Mouse (Mus musculus) stomach, embryonic 14.5 days (tissue): ENCODE results near the gene Bmf. TPM values are rescaled to one million over a fixed set of nuclear protein-coding genes. Genes with fewer than 3 reads are reported as not detected.

Experiments
- ATAC-seq: fragments of 200-750 bp; cut with Nextera tagmentation; 2 replicates; pipeline ENCODE4 v1.8.0; 2017; ENCODE audit warnings: low read depth, moderate TSS enrichment; ENCODE audit not compliant: insufficient number of reproducible peaks, insufficient read depth, low FRiP score
- H3K27ac ChIP-seq: fragments of 300-500 bp; sonication (generic); 2 replicates; pipeline ENCODE4 v1.5.1; 2014; ENCODE audit warnings: mild to moderate bottlenecking, low read length, moderate library complexity, mixed read lengths
- H3K27me3 ChIP-seq: fragments of 300-500 bp; sonication (generic); 2 replicates; pipeline ENCODE4 v1.6.1; 2014; ENCODE audit warnings: low read length, control low read depth, mixed read lengths; ENCODE audit not compliant: control insufficient read depth, insufficient read depth
- H3K36me3 ChIP-seq: fragments of 300-500 bp; sonication (generic); 2 replicates; pipeline ENCODE4 v1.6.1; 2014; ENCODE audit warnings: mild to moderate bottlenecking, control low read depth, low read length, moderate library complexity, mixed read lengths; ENCODE audit not compliant: control insufficient read depth, insufficient read depth
- H3K4me1 ChIP-seq: fragments of 300-500 bp; sonication (generic); 2 replicates; pipeline ENCODE4 v1.6.1; 2014; ENCODE audit warnings: low read length, control low read depth, mixed read lengths; ENCODE audit not compliant: control insufficient read depth, insufficient read depth
- H3K4me2 ChIP-seq: fragments of 300-500 bp; sonication (generic); replicated peaks from 2 replicates; pipeline ENCODE4 v1.6.1; 2014; ENCODE audit warnings: low read depth, low read length, control low read depth
- H3K4me3 ChIP-seq: fragments of 300-500 bp; sonication (generic); 2 replicates; pipeline ENCODE4 v1.5.1; 2014; ENCODE audit warnings: low read depth, low read length, control low read depth
- H3K9ac ChIP-seq: fragments of 300-500 bp; sonication (generic); replicated peaks from 2 replicates; pipeline ENCODE4 v1.6.1; 2014; ENCODE audit warnings: low read depth, mild to moderate bottlenecking, control low read depth, low read length, moderate library complexity, mixed read lengths
- H3K9me3 ChIP-seq: fragments of 300-500 bp; sonication (generic); 2 replicates; pipeline ENCODE4 v1.6.1; 2016; ENCODE audit warnings: low read depth, low read length, control low read depth; ENCODE audit not compliant: control insufficient read depth
- WGBS: fragments of 180-500 bp; shearing (Covaris S2); extraction: QIAGEN DNeasy Blood & Tissue Kit; methylation state at CpG from one replicate; pipeline ENCODE4 v1.1.7; 2014; 5-methylcytosine and 5-hydroxymethylcytosine counted together
- polyA plus RNA-seq: library from polyadenylated mRNA; unstranded; fragments of >200 nt; fragmentation: Nextera tagmentation; extraction: Ambion mirVana; gene quantifications from 2 replicates; pipeline ENCODE4 v1.2.1, GENCODE M21; 2014

Gene Bmf
- polyA plus RNA-seq, 1 experiment from 2014 or later = 7.7 TPM

- peak; percentile 63; the same call in 1 of the 2 replicates for ATAC-seq
- no peaks in the 10 kb centered on the region for H3K27me3 ChIP-seq
- no peaks in the 10 kb centered on the region for H3K9me3 ChIP-seq
- no peak overlapping the region for H3K4me3 ChIP-seq
- no peak overlapping the region for H3K9ac ChIP-seq
- peaks cover 54% of the 10 kb centered on the region for H3K4me1 ChIP-seq
- peaks cover 4% of the 10 kb centered on the region; the same call in 1 of the 2 replicates for H3K36me3 ChIP-seq
- H3K4me2 ChIP-seq = 0 out of 2 replicates have a peak overlapping the region, but pooled peaks have one; percentile 1
- peak overlapping the region; percentile 84 for H3K27ac ChIP-seq
- WGBS = 6% methylated on average over 6 of the region's 6 CpGs
These were observed 16.4 kb downstream of the Bmf start for GRCm38 (mm10) chr2:118532855-118533675.

DNA sequence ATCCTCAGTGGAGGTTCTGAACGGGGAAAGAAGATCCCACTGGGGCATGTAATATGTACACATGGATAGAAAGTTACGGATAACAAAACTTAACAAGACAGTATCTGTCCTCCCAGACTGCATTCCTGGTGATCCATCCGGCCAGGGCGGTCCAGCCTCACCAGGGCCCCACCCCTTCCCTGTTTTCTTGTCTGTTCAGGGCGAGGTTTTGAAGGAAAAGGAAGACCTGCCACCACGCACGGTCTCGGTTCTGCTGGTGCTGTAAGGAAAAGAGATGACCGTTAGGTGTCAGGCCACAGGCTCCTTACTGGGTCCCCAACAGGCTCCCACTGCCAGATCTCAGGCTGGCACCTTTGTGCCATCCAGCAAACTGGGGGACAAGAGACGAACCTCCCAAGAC, 17.1 kb downstream of the Bmf start:
- Histone ChIP-seq H3K9me3 (no peaks in the 10 kb centered on the region), H3K27me3 (no peaks in the 10 kb centered on the region), H3K36me3 (peaks cover 4% of the 10 kb centered on the region; the same call in 1 of the 2 replicates), H3K27ac (peak overlapping the region; percentile 84), H3K9ac (no peak overlapping the region), H3K4me2 (0 out of 2 replicates have a peak overlapping the region, but pooled peaks have one; percentile 1), H3K4me3 (no peak overlapping the region), H3K4me1 (peaks cover 54% of the 10 kb centered on the region)
- ATAC-seq = no peak
- 22% methylated on average over 10 of the region's 10 CpGs for WGBS

GRCm38 (mm10) chr2:118529466-118530181, 19.9 kb downstream of the Bmf start:
- Histone ChIP-seq H3K4me2 (no peak overlapping the region), H3K27ac (peak overlapping the region; percentile 39; the same call in 1 of the 2 replicates), H3K9me3 (no peaks in the 10 kb centered on the region), H3K4me1 (peaks cover 41% of the 10 kb centered on the region), H3K36me3 (peaks cover 4% of the 10 kb centered on the region; the same call in 1 of the 2 replicates), H3K27me3 (no peaks in the 10 kb centered on the region), H3K9ac (no peak overlapping the region), H3K4me3 (no peak overlapping the region)
- ATAC-seq = peak; percentile 39; the same call in 1 of the 2 replicates
- WGBS = 28% methylated on average over 7 of the region's 7 CpGs

GRCm38 (mm10) chr2:118526545-118526944, 22.9 kb downstream of the Bmf start:
- peaks cover 28% of the 10 kb centered on the region for H3K4me1 ChIP-seq
- H3K27me3 ChIP-seq = no peaks in the 10 kb centered on the region

DNA sequence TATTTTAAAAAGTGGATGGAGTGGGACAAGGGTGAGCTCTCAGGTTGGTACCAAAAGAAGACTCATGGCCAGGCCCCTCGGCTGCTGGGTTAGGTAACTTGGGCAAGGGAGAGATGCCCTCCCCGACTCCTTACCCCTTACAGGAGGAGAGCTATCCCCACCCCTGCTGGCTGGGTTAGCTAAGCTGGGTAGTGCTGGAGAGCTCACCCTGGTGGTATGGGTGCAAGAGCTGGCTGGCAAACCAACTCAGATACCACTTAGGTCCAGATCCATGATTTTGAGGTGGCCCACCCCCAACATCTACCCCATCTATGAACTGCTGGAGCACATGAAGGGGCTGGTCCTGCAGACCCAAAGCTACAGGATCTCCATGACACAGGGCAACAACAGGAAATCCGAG, 24.7 kb downstream of the Bmf start:
- Histone ChIP-seq H3K9me3 (no peaks in the 10 kb centered on the region), H3K36me3 (no peaks in the 10 kb centered on the region), H3K27me3 (no peaks in the 10 kb centered on the region), H3K9ac (no peak overlapping the region), H3K4me2 (no peak overlapping the region), H3K27ac (no peak overlapping the region), H3K4me1 (peaks cover 30% of the 10 kb centered on the region), H3K4me3 (no peak overlapping the region)
- WGBS = 85% methylated on average over 3 of the region's 3 CpGs
- ATAC-seq = no peak

More at GRCm38 (mm10) chr2:118526545-118526944, 22.9 kb downstream of the Bmf start:
- H3K9me3 ChIP-seq = no peaks in the 10 kb centered on the region
- WGBS = 80% methylated on average over 5 of the region's 5 CpGs
- peaks cover 4% of the 10 kb centered on the region; the same call in 1 of the 2 replicates for H3K36me3 ChIP-seq
- ATAC-seq = no peak
- H3K9ac ChIP-seq = no peak overlapping the region
- H3K27ac ChIP-seq = no peak overlapping the region
- H3K4me2 ChIP-seq = no peak overlapping the region
- no peak overlapping the region for H3K4me3 ChIP-seq

DNA sequence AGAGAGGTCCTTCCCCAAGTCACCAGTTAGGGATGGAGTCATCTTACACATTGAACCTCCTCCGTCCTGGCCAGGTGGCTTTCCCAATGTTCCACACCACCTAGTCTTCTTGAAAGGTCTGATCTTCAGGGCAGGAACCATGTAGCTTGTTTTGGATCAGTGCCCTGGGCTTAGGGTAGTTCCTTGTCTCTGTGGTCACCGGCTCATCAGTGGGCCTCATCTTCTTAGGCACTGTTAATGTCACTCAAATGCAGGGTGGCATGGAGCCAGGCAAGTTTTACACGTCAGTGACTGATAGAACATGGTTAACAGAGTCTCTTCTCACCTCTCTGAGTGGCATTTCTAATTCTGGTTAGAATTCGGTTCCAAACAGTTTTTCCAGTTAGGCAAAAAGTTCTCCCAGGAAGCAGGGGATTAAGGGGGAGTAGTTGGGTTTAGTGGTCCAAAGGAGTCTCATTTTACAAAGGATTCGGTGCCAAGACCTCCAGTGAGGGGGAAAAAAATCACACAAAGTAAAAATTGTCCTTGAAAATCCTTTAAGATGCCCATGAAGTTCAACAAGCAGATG, 26.2 kb downstream of the Bmf start:
- H3K4me2 ChIP-seq = no peak overlapping the region
- H3K9ac ChIP-seq = no peak overlapping the region
- H3K27me3 ChIP-seq = no peaks in the 10 kb centered on the region
- H3K4me3 ChIP-seq = no peak overlapping the region
- no peak for ATAC-seq
- peaks cover 28% of the 10 kb centered on the region for H3K4me1 ChIP-seq
- no peaks in the 10 kb centered on the region for H3K36me3 ChIP-seq
- no peaks in the 10 kb centered on the region for H3K9me3 ChIP-seq
- WGBS = 50% methylated on average over 5 of the region's 5 CpGs
- H3K27ac ChIP-seq = no peak overlapping the region

- peak overlapping the region; percentile 10; the same call in 1 of the 2 replicates for H3K27ac ChIP-seq
These were observed 27.2 kb downstream of the Bmf start for GRCm38 (mm10) chr2:118522265-118522664.

More at GRCm38 (mm10) chr2:118522265-118522664, 27.2 kb downstream of the Bmf start:
- Histone ChIP-seq H3K4me3 (no peak overlapping the region), H3K9ac (no peak overlapping the region), H3K4me1 (peaks cover 28% of the 10 kb centered on the region), H3K4me2 (no peak overlapping the region), H3K27me3 (no peaks in the 10 kb centered on the region), H3K36me3 (no peaks in the 10 kb centered on the region), H3K9me3 (no peaks in the 10 kb centered on the region)
- 9% methylated on average over 2 of the region's 2 CpGs for WGBS
- ATAC-seq = no peak
